Mouse (Mus musculus) kidney, adult 2 months (tissue): Measurements from ENCODE around the gene F830045P16Rik.
A peak's percentile ranks its signal among the peaks of the same experiment; 100 is the strongest.

ENCODE experiments used
- CTCF ChIP-seq: fragments of 200-500 bp; conservative IDR thresholded peaks from 2 replicates; pipeline ENCODE4 v1.5.1; 2011; ENCODE audit warnings: low read depth, mild to moderate bottlenecking, control low read depth, low read length, moderate library complexity, mixed read lengths; ENCODE audit not compliant: insufficient read depth, insufficient read length
- POLR2A ChIP-seq: fragments of 200-500 bp; IDR thresholded peaks from one replicate; pipeline ENCODE4 v1.6.1; 2011; ENCODE audit warnings: low read depth, low read length, control low read depth

DNA sequence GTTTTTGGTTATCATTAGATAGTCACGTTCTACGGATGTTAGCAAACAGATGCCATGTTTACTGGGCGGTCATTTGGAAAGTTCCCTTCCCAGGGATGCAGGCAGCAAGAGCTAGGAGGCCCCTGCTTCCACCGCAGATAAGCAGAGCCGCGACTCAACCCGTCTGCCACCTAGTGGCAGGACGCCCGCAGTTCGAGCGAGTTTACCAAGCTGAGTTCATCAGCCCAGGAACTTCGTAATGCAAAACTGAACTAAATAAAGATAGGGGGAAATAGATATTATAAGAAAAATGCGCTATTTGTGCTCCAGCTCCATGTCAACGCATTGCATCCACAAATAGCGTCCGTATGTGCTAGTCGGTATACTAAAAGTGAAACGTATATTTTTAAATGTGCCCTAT lies 127.9 kb downstream of the F830045P16Rik start:
- no peak for TF ChIP-seq POLR2A
- TF ChIP-seq CTCF, result peak; percentile 72
